Mouse (Mus musculus): ENCODE results near the gene Smndc1.
A peak's percentile ranks its signal among the peaks of the same experiment; 100 is the strongest.

Gene Smndc1

GRCm38 (mm10) chr19:53383336-53383735, 7.0 kb downstream of the Smndc1 start:
- no peak for DNase-seq (ENCODE audit: low read depth, low spot score)

DNA sequence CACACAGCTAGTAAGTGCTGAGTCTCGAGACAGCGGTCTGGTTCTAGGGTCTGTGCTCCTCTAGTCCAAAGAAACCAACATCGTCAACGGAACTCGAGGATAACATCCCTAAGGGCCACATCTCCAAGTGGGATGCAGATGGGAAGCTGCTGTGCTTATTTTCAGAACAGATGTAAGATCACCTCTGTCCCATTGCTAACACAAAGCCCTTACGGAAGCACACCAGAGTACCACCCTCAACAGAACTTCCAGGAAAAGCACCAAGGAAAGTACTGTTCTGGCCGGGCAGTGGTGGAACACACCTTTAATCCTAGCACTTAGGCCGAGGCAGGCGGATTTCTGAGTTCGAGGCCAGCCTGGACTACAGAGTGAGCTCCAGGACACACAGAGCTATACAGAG, 12.0 kb downstream of the Smndc1 start:
- DNase-seq (ENCODE audit: low read depth, low spot score): no peak

DNA sequence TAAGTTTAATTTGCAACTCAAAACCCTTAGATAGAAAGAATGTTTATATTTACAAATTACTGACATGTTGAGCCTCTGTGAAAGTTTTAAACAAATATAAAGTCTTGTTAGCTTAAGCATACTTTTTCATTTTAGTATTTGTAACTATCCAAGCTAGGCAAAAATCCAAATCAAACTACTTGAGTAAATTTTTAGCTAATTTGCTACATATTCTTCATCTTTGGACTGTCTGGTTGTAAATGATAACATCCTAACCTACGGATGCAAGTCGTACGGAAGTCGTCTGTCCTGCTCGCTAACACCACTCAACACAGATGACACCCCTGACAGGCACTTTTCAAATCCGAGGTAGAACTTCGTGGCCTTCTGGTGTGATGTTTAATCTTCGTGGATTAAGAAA, 12.7 kb downstream of the Smndc1 start:
- no peak for DNase-seq (ENCODE audit: low read depth, low spot score)

- DNase-seq (ENCODE audit: low read depth, low spot score): no peak
Measured at GRCm38 (mm10) chr19:53375816-53376215, 14.6 kb downstream of the Smndc1 start.

DNA sequence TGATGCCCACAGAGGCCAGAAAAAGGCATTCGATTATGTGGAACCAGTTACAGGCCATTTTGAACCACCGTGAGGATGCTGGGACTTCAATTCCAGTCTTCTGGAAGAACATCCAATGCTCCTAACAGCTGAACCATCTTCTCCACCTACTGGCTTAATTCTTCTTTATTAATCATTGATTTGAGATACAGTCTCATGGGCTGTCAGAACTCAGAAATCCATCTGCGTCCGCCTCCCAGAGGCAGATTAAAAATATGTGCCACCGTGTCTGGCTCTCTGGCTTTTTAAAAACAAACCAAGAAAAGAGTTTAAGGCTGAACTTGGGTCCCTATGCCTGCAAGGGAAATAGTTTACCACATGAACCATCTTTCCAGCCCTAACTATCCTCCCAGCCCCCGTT, 15.1 kb downstream of the Smndc1 start:
- DNase-seq (ENCODE audit: low read depth, low spot score): no peak

DNA sequence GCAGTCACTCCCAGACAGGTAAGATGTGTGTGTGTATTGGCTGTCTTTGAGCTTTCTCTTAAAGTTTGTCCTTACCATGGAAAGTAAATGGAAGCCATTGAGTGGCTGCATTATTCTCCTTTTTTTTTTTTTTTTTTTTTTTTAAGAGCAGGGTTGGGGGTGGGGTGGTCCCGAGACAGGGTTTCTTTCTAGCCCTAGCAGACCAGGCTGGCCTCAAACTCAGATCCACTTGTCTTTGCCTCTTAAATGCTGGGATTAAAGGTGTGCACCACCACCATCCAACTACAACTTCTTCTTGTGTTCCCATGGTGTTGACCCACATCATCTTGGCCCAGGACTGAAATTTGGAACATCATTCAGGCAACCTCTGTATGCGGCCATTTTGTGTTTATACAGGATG, 16.8 kb downstream of the Smndc1 start:
- DNase-seq (ENCODE audit: low read depth, low spot score): no peak

- DNase-seq (ENCODE audit: low read depth, low spot score): no peak
Measured at GRCm38 (mm10) chr19:53371666-53372065, 18.7 kb downstream of the Smndc1 start, which contains the start of gene Gm10197. Gene Gm10197, minus strand, starts transcription at chr19:53371766.

- no peak for DNase-seq (ENCODE audit: low read depth, low spot score)
Measured at GRCm38 (mm10) chr19:53370233-53370632, 20.1 kb downstream of the Smndc1 start.

GRCm38 (mm10) chr19:53369469-53370043, 20.8 kb downstream of the Smndc1 start:
- DNase-seq (ENCODE audit: low read depth, low spot score): peak; percentile 65

DNA sequence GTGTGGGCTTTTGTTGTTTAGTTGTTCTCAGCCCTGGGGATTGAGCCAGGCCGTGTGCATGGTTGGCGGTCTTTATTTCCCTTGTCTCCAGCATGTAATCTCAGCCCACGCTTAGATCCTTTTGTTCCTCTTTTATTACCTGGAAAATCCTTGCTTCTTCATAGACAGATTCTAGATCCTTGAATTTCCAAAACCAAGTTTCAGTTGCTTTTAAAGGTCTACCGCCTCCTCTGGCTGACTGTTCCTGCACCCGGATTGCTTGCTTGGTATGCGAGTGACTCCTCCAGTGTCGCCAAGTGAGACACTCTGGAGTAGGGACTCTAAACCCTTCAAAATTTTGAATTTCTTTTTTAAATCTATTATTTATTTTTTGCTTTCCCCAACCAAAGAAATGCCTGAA, 23.5 kb downstream of the Smndc1 start:
- no peak for DNase-seq (ENCODE audit: low read depth, low spot score)

- no peak for DNase-seq (ENCODE audit: low read depth, low spot score)
Measured at GRCm38 (mm10) chr19:53366057-53366775, 24.2 kb downstream of the Smndc1 start.

- DNase-seq (ENCODE audit: low read depth, low spot score): no peak
Measured at GRCm38 (mm10) chr19:53364963-53365362, 25.4 kb downstream of the Smndc1 start.

- DNase-seq (ENCODE audit: low read depth, low spot score): no peak
Measured at GRCm38 (mm10) chr19:53364551-53364950, 25.8 kb downstream of the Smndc1 start.

DNA sequence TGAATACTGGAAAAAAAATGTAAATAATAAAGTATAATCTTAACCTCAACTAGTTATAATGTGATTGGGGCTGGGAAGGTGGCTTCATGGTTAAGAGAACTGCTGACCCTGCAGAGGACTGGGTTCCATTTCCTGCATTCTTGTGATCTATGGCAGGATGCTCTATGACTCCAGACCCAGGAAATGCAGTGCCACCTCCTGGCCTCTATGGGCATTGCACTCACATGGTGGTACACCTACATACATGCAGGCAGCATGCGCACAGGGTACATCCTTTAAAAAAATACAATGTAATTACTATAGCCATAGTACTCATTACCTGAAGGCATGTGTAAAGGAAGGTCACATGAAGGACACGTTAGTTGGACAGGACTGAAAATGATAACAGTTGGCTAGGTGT, 27.4 kb downstream of the Smndc1 start:
- DNase-seq (ENCODE audit: low read depth, low spot score): no peak

DNA sequence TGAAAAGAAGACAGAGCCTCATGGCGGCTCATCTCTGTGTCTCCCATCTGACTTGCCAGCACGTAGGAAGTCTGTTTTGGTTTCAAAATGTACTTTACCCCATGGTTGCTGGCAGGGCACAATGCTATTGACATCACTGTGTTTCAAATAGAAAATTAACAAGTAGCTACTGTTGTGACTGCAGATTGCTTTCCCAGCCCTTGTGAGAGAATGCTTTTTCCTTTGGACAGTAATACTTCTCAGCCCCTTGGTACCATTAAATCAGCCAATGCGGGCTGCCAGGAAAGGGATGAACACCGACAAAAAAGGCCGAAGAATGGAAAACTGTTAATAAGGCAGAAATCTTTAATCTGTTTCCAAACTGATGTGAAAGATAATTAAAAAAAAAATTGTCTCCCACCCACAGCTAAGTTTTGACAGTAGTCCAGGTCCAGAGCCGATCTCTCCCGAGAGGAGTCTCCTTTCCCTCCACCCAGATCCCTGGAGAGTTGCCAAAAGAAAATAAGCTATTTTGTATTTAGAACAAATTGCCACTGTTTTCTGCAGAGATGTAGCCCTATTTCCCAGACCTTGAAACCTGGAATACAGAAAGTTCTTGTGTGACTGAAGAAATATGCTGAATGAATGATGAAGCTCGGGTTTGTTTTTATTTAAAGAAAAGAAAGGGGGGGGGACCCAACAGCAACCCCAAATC, 30.0 kb downstream of the Smndc1 start:
- DNase-seq (ENCODE audit: low read depth, low spot score): no peak

- no peak for DNase-seq (ENCODE audit: low read depth, low spot score)
Measured at GRCm38 (mm10) chr19:53359160-53360033, 31.0 kb downstream of the Smndc1 start.

- no peak for DNase-seq (ENCODE audit: low read depth, low spot score)
Measured at GRCm38 (mm10) chr19:53355065-53355464, 35.3 kb downstream of the Smndc1 start.

GRCm38 (mm10) chr19:53354271-53355000, 35.9 kb downstream of the Smndc1 start:
- DNase-seq (ENCODE audit: low read depth, low spot score): no peak

DNA sequence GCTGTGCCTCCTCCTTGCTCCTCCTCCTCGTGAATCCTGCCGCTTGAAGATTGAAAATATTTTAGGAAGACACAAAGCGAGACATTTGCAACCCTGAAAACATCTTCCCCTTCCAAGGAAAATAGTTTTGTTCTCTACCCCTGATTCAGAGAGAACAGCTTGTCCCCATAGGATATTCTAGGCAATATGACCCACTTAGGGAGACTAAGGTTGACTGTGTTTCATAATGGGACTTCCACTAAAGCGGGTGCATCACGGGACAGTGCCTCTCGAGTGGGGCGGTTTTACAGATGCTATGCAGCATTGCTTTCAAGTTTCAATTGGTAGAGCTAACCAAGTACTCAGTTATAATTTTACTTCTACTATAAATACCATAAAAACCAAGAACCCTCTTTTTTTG, 36.5 kb downstream of the Smndc1 start:
- DNase-seq (ENCODE audit: low read depth, low spot score): no peak

- no peak for DNase-seq (ENCODE audit: low read depth, low spot score)
Measured at GRCm38 (mm10) chr19:53345766-53346165, 44.6 kb downstream of the Smndc1 start.

- DNase-seq (ENCODE audit: low read depth, low spot score): no peak
Measured at GRCm38 (mm10) chr19:53344062-53344461, 46.3 kb downstream of the Smndc1 start.
